Comparison of ENCODE assay signal across 10 mouse cellular contexts in genomic region chr14:123531271-123531670, GRCm38 (mm10).
DNase-seq lines count a peak whose midpoint lies in the region; ATAC-seq and TF ChIP-seq lines count a peak whose summit lies in the region.
"Had no signal": no experiment of that assay in that cellular context is flagged by ENCODE, and none has a peak within 500 bp of the region (broad histone marks: within the 10 kb centered on the region; RNA-seq: fewer than 3 reads in every experiment).

No protein-coding gene starts in this region.

- H3K27ac ChIP-seq in embryonic facial prominence, embryonic 15.5 days (replicated peaks) = no peak overlapping the region
- H3K27ac ChIP-seq in stomach, postnatal 0 days (replicated peaks) = no peak overlapping the region
- H3K27ac ChIP-seq: kidney, postnatal 0 days; lung, embryonic 15.5 days had no signal

- H3K9me3 ChIP-seq in embryonic facial prominence, embryonic 15.5 days (replicated peaks) = no peaks in the 10 kb centered on the region
- no peaks in the 10 kb centered on the region for H3K9me3 ChIP-seq in stomach, postnatal 0 days (ENCODE audit: control insufficient read depth, low read length)
- H3K9me3 ChIP-seq: lung, embryonic 15.5 days had no signal

- no peaks in the 10 kb centered on the region for H3K27me3 ChIP-seq in embryonic facial prominence, embryonic 15.5 days
- no peaks in the 10 kb centered on the region for H3K27me3 ChIP-seq in stomach, postnatal 0 days (ENCODE audit: control insufficient read depth, insufficient read depth, low read length)
- H3K27me3 ChIP-seq: lung, embryonic 15.5 days had no signal

- TF ChIP-seq CTCF in stomach, postnatal 0 days (IDR thresholded peaks at IDR 0.05; ENCODE audit: low read depth) = no peak

- DNase-seq in lung, adult 18-20 months = peak; percentile 10 to 26
- DNase-seq in lung, postnatal 14 days = no peak
- DNase-seq in heart, adult 8-10 months (ENCODE audit: low spot score) = peak; percentile 66
- peak; percentile 16 for DNase-seq in stomach, postnatal 0 days (ENCODE audit: low spot score)
- no peak for DNase-seq in cerebellum, adult 9-11 months
- DNase-seq: right cerebral cortex, postnatal 25 days had no signal

- no peak overlapping the region for H3K4me3 ChIP-seq in embryonic facial prominence, embryonic 15.5 days (replicated peaks)
- no peak overlapping the region for H3K4me3 ChIP-seq in stomach, postnatal 0 days (ENCODE audit: low read depth, low read length)
- H3K4me3 ChIP-seq: lung, embryonic 15.5 days had no signal

- H3K4me2 ChIP-seq in embryonic facial prominence, embryonic 15.5 days (replicated peaks) = no peak overlapping the region
- no peak overlapping the region for H3K4me2 ChIP-seq in stomach, postnatal 0 days (replicated peaks; ENCODE audit: low read depth)
- H3K4me2 ChIP-seq: lung, embryonic 15.5 days had no signal

- H3K36me3 ChIP-seq in embryonic facial prominence, embryonic 15.5 days = no peaks in the 10 kb centered on the region
- H3K36me3 ChIP-seq in stomach, postnatal 0 days (ENCODE audit: control insufficient read depth, insufficient read depth, low read length) = no peaks in the 10 kb centered on the region
- H3K36me3 ChIP-seq: lung, embryonic 15.5 days had no signal

- 6% methylated on average over 1 of the region's 1 CpGs for WGBS in embryonic facial prominence, embryonic 15.5 days
- 4% methylated on average over 1 of the region's 1 CpGs for WGBS in stomach, postnatal 0 days

- no peaks in the 10 kb centered on the region for H3K4me1 ChIP-seq in embryonic facial prominence, embryonic 15.5 days
- no peaks in the 10 kb centered on the region for H3K4me1 ChIP-seq in stomach, postnatal 0 days (replicated peaks; ENCODE audit: control insufficient read depth, insufficient read depth)

- no peak overlapping the region for H3K9ac ChIP-seq in embryonic facial prominence, embryonic 15.5 days
- no peak overlapping the region for H3K9ac ChIP-seq in stomach, postnatal 0 days (ENCODE audit: low read length)
- H3K9ac ChIP-seq: lung, embryonic 15.5 days had no signal

- no peak for TF ChIP-seq EP300 in stomach, postnatal 0 days (optimal IDR thresholded peaks at IDR 0.05)

- ATAC-seq in embryonic facial prominence, embryonic 15.5 days (ENCODE audit: insufficient number of reproducible peaks, low FRiP score, low TSS enrichment, low read depth) = peak; percentile 39; the same call in 1 of the 2 replicates
- 0 out of 2 replicates have a peak, but pooled peaks have one; percentile 51 for ATAC-seq in stomach, postnatal 0 days (ENCODE audit: low FRiP score, low TSS enrichment)
- no peak for ATAC-seq in erythroblast, adult 5-6 weeks (replicated peaks; ENCODE audit: low FRiP score, poor library complexity, severe bottlenecking)

Comparison
In these comparisons a context has a peak if more than half of its experiments do, and no peak if none do; other contexts are left out.
1. DNase-seq: peak in lung, adult 18-20 months (2 of 2), heart, adult 8-10 months (single experiment) and stomach, postnatal 0 days (single experiment); none in lung, postnatal 14 days (single experiment) and cerebellum, adult 9-11 months (single experiment).